Mouse (Mus musculus) activated CD4-positive, CD25-positive, alpha-beta regulatory T cell, adult 4 months (primary cell): ENCODE measurements around the gene Serpina7. TPM values are rescaled to one million over a fixed set of nuclear protein-coding genes. Genes with fewer than 3 reads are reported as not detected.

Experiments
- ATAC-seq: one replicate; pipeline ENCODE4 v1.8.0; 2017
- polyA plus RNA-seq, 2 experiments: library from polyadenylated mRNA; unstranded; fragments of 100-300 nt; shearing (Covaris generic); gene quantifications; one replicate each; pipeline ENCODE4 v1.2.1; 2017

Gene Serpina7
- not detected for polyA plus RNA-seq

GRCm38 (mm10) chrX:139085077-139085476, at the start of gene Serpina7:
Gene Serpina7 (minus strand): TSS chrX:139085236.
- ATAC-seq: no peak

- ATAC-seq: no peak
Observed at GRCm38 (mm10) chrX:139134031-139134430, 49.0 kb upstream of the Serpina7 start.

- ATAC-seq: no peak
Observed at GRCm38 (mm10) chrX:139097197-139097596, 12.2 kb upstream of the Serpina7 start.

GRCm38 (mm10) chrX:139085943-139086342, 907 bp upstream of the Serpina7 start, which contains the start of gene 4930513O06Rik:
Gene 4930513O06Rik (plus strand): TSS chrX:139086243.
- no peak for ATAC-seq

GRCm38 (mm10) chrX:139078493-139078892, 6.5 kb downstream of the Serpina7 start:
- ATAC-seq: no peak

GRCm38 (mm10) chrX:139064078-139064477, 21.0 kb downstream of the Serpina7 start:
- ATAC-seq: no peak

GRCm38 (mm10) chrX:139053149-139053548, 31.9 kb downstream of the Serpina7 start:
- no peak for ATAC-seq

GRCm38 (mm10) chrX:139051976-139052375, 33.1 kb downstream of the Serpina7 start:
- ATAC-seq: no peak

- no peak for ATAC-seq
Observed at GRCm38 (mm10) chrX:139041148-139041547, 43.9 kb downstream of the Serpina7 start.

- ATAC-seq: no peak
Observed at GRCm38 (mm10) chrX:139039314-139039713, 45.7 kb downstream of the Serpina7 start.

- no peak for ATAC-seq
Observed at GRCm38 (mm10) chrX:139037666-139038065, 47.4 kb downstream of the Serpina7 start.

Other genes with a start within 250 kb of the Serpina7 start
- not detected for gene Nrk, start 170.8 kb downstream of the Serpina7 start, polyA plus RNA-seq
- not detected for gene 4930513O06Rik, start 1.0 kb upstream of the Serpina7 start, polyA plus RNA-seq
- not detected for gene 4933428M09Rik, start 94.0 kb upstream of the Serpina7 start, polyA plus RNA-seq
- gene Mum1l1, start 124.8 kb upstream of the Serpina7 start, polyA plus RNA-seq: not detected
- not detected for gene Trap1a, start 248.4 kb upstream of the Serpina7 start, polyA plus RNA-seq